Mouse (Mus musculus) embryonic stem cell, embryonic (primary cell): ENCODE measurements at regions not wholly inside any gene's neighbourhood (a gene's known extent, or its start where the extent isn't known, plus 50 kb on each side); places are given as distances from the start of the nearest gene placed in this dataset.

Experiments
- CTCF ChIA-PET, 4 experiments: fragments of 300-600 bp in 2 of 4; fragments of 350-600 bp in 2 of 4; sonication (Branson Sonifier 250); formaldehyde crosslinking; loops; one replicate each; lab custom pipeline; 2022; ENCODE audit warnings: inconsistent platforms in 2 of 4; lab: Charles Lee
- POLR2A ChIA-PET, 4 experiments: fragments of 300-600 bp in 2 of 4; fragments of 350-600 bp in 2 of 4; sonication (Branson Sonifier 250); formaldehyde crosslinking; loops; one replicate each; lab custom pipeline; 2022; ENCODE audit warnings: antibody characterized with exemption in 4 of 4, inconsistent platforms in 1 of 4; lab: Charles Lee

DNA sequence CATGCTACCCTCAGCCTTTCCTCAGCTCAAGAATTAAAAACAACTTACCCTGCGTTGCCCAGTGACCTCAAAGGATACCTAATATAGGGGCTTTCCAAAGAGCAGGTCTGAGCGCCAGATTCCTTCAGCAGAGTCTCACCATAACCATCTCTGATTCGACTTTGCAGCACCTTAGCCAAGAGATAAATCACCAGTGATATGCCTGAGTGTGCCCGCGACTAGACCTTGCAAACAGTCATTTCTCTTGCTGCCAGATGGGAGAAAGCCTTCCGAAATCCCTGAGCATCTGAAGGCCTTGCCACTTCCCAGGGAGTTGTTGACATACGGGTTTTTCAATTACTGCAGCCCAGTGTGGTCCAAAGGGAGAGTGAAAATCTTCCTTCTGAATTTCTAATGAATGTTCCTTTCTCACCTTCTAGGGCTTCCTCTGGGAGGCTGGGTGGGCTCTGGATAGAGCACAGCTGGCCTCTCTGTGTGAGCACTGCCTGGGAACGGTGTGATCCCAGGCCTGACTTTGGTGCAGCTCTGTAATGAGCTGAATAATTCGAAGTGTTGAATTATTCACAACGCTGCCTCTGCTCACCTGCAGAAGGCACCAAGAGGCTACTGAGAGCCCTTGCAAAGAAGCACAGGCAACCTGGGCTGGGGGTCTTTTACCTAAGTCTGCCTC, 396.2 kb downstream of the Fut8 start:
- POLR2A ChIA-PET = no interaction called here
- CTCF ChIA-PET = no interaction called here

GRCm38 (mm10) chr12:77638266-77638665, 400.3 kb downstream of the Fut8 start:
- ChIA-PET CTCF (interaction anchor here in 1 of 4 experiments (0.8 kb wide), 1 partner anchor 30 kb away, joined by 3 read pairs; no protein-coding TSS in a partner anchor), POLR2A (interaction anchor here in 1 of 4 experiments (0.5 kb wide), 1 partner anchor 906 kb away, joined by 3 read pairs; no protein-coding TSS in a partner anchor)

DNA sequence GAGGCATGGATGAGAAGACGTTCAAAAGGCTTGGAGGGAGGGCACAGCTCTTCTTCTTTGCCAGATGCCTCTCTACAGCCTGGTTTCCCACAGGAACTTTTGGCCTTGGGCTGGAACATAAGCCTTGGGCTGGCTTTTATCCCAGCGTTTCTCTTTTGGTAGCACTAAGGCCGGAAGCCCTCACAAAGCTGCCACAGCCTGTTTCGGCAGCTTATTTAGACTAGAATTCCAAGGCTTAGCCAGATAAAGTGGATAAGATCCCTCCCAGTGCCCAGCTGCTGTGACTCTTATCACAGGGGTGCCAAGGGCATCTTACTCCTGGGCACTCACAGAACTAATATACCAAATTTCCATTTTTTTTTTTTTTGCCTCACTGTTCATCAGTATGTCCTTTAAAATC, 404.4 kb downstream of the Fut8 start:
- POLR2A ChIA-PET = no interaction called here
- CTCF ChIA-PET = interaction anchor here in 1 of 4 experiments (1.7 kb wide), 1 partner anchor 25 kb away, joined by 4 read pairs; no protein-coding TSS in a partner anchor

DNA sequence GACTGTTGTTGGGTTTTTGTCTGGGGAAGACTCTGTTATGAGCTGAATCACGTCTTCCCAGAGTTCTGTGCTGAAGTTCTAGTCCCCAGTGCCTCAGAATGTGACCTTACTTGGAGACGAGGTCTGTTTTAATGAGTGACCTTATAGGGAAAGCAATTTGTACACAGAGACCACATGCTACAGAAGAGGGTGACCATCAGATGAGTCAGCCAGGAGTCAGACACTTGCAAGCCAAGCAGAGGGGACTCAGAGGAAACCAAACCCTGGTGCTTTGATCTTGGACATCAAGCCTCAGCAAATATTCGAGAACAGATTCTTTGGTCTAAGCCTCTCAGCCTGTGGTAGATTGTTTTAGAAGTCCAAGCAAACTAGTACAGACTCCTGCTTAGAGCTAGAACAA, 409.9 kb downstream of the Fut8 start:
- CTCF ChIA-PET = no interaction called here
- POLR2A ChIA-PET = no interaction called here

GRCm38 (mm10) chr12:77654282-77654681, 416.4 kb downstream of the Fut8 start:
- POLR2A ChIA-PET = interaction anchor here in 1 of 4 experiments (1.1 kb wide), 1 partner anchor 13 kb away, joined by 3 read pairs; no protein-coding TSS in a partner anchor
- CTCF ChIA-PET = no interaction called here

- POLR2A ChIA-PET = no interaction called here
- CTCF ChIA-PET = interaction anchor here in 3 of 4 experiments (0.6 to 1.9 kb wide), 4 partner anchors 10 to 419 kb away, joined by 3 to 8 read pairs (median 4); partner anchors contain the start of gene Fut8 (in 1 of the 3)
Measured at GRCm38 (mm10) chr12:77657060-77657459, 419.1 kb downstream of the Fut8 start.

DNA sequence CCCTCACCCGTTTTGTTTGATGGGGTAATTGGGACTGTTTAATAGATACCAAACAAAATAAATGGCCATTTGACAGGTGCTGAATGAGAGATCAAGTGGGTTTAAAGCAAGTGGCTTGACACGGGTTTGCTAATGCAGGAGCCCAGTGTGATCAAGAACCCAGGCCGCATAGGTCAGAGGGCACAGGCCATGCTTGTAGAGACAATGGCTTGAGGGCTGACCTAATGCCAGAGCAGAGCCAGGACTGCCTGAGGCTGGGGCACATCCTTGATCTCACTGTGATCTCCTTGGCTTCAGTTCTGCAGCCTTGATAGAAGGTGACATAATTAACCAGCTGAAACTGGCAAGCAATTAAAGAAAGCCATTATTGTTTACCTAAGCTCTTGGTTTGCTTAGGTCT, 420.0 kb downstream of the Fut8 start:
- CTCF ChIA-PET = interaction anchor here in 2 of 4 experiments (1.7 to 1.9 kb wide), 2 partner anchors 10 kb away, joined by 4 to 8 read pairs; no protein-coding TSS in a partner anchor
- POLR2A ChIA-PET = no interaction called here

DNA sequence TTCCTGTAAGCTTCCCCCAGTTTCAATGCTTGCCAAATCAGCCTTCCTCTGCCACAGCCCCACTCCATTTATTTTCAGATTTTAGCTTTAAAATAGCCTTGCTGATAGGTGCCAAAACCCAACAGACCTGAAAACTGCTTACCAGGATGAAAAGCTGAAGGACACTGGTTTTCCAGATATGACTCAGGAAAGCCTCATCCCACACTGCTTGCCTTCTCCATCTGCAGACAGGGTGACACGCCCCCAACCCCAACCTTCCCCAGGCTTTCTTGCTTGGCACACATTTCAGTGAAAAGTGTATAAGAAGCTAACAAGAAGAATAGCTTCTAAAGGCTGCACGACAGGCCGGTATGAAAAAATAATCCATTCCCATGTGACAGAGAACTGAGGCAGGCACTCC, 425.3 kb downstream of the Fut8 start:
- CTCF ChIA-PET = interaction anchor here in 2 of 4 experiments (0.6 to 0.7 kb wide), 4 partner anchors 11 to 578 kb away, joined by 3 to 4 read pairs (median 3); no protein-coding TSS in a partner anchor
- POLR2A ChIA-PET = interaction anchor here in 1 of 4 experiments (1.3 kb wide), 1 partner anchor 11 kb away, joined by 3 read pairs; no protein-coding TSS in a partner anchor

DNA sequence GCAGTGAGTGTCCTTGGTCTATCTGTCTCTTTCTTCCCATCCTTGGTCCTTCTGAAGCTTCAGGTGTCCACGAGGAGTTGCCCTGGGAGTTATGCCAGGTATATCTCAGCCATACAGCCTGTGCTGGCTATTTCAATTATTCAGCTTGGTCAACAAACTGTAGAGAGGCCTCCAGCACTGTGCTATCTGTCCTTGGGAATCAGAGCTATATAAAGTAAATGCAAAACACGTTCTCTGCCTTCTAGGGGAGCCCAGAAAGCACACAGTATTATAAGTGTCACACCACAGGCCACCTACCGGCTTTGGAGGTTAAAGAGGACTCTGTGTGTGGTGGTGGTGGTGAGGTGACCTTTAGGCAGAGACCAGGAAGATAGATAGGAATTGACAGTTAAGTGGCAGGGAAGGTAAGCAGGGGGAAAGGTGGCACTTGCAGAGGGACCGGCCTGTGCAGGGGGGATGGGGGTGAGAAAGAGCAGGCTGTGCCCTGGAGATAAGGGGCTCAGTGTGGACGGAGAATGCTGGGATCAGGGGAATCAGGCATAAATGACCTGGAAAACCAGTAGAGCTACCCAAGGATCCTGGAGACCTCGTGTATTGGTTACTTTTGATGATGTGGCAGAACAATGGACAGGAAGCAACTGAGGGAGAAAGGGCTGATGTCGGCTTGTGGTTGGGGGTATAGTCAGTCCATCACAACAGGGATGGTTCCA, 425.9 kb downstream of the Fut8 start:
- ChIA-PET CTCF (interaction anchor here (0.6 to 3.1 kb wide), 6 partner anchors 10 to 579 kb away, joined by 3 to 14 read pairs (median 4); no protein-coding TSS in a partner anchor), POLR2A (interaction anchor here in 1 of 4 experiments (1.3 kb wide), 1 partner anchor 11 kb away, joined by 3 read pairs; no protein-coding TSS in a partner anchor)

DNA sequence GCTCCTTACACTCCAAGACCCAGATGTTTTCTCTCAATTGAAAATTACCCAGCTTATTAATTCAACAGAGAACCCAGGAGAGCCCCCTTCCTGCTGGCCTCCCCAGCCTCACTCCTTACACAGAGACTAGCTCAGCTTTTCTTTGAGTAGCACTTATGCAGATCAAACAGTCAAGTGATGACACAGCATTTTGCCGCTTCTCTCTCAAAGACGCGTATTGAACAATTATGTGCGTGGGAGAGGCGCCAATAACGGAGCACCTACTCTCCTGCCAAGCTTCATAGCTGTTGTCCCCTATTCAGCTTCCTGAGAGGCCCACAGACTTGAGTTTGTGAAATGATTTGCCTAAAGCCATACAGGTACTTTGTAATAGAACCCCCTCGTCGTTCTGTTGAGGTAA, 428.5 kb downstream of the Fut8 start:
- ChIA-PET POLR2A (interaction anchor here in 3 of 4 experiments (0.5 to 1.4 kb wide), 7 partner anchors 23 to 1196 kb away, joined by 3 to 5 read pairs (median 3); no protein-coding TSS in a partner anchor), CTCF (interaction anchor here (0.6 to 3.1 kb wide), 11 partner anchors 8 to 666 kb away, joined by 3 to 20 read pairs (median 3); no protein-coding TSS in a partner anchor)

- CTCF ChIA-PET = interaction anchor here (0.5 to 3.1 kb wide), 47 partner anchors 7 to 685 kb away, joined by 3 to 20 read pairs (median 4); no protein-coding TSS in a partner anchor
- POLR2A ChIA-PET = interaction anchor here in 3 of 4 experiments (0.5 to 1.4 kb wide), 6 partner anchors 12 to 685 kb away, joined by 3 to 4 read pairs (median 3); no protein-coding TSS in a partner anchor
Measured at GRCm38 (mm10) chr12:77667151-77667874, 429.4 kb downstream of the Fut8 start.

- ChIA-PET CTCF (interaction anchor here (0.5 to 2.1 kb wide), 43 partner anchors 9 to 684 kb away, joined by 3 to 20 read pairs (median 4); no protein-coding TSS in a partner anchor), POLR2A (interaction anchor here in 2 of 4 experiments (0.6 to 1.4 kb wide), 4 partner anchors 13 to 157 kb away, joined by 3 to 5 read pairs (median 4); no protein-coding TSS in a partner anchor)
Measured at GRCm38 (mm10) chr12:77667875-77668204, 429.9 kb downstream of the Fut8 start.

DNA sequence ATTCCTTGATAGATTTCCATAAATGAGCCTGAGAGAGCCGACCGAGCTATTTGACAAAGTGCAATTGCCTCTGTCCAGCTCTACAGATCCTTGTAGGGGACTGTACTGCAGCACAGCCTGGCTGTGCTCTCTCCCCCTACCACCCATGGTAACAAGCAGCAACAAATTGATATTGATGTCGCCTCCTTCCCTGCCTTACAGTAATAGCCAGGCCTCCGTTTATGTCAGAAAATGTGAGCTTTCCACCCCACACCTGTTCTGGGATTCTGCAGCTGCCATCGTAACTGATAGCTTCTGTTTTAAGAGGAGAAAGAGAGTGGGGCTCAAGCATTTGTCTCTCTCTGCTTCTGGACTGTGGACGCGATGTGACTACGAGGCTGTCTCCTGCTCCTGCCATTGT, 432.6 kb downstream of the Fut8 start:
- ChIA-PET CTCF (no interaction called here), POLR2A (no interaction called here)

DNA sequence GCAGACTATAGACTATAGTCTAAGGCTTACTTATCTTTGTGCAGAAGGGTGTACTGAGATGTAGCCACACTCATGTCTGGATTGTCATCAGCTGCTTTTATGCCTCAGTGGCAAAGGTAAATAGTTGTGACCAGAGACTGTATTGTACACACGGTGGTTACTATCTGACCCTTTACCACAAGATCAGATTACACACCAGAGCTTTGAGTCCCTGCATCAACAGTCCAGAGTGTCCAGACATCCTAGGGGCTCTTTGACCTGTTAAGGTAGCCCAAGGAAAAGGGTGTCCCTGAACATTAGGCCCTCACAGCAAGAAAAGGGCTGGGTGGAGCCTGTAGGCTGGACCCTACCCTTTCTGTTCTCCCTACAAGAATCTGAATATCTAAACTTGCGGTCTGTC, 436.4 kb downstream of the Fut8 start:
- POLR2A ChIA-PET = interaction anchor here in 2 of 4 experiments (1.0 to 1.6 kb wide), 3 partner anchors 11 to 86 kb away, joined by 3 to 5 read pairs (median 3); no protein-coding TSS in a partner anchor

GRCm38 (mm10) chr12:77674755-77675154, 436.8 kb downstream of the Fut8 start:
- ChIA-PET CTCF (interaction anchor here (0.5 to 2.3 kb wide), 32 partner anchors 8 to 838 kb away, joined by 3 to 15 read pairs (median 3); partner anchors contain the start of gene Max (in 1 of the 4)), POLR2A (interaction anchor here in 2 of 4 experiments (1.0 kb wide), 2 partner anchors 12 to 86 kb away, joined by 3 read pairs; no protein-coding TSS in a partner anchor)

More for the DNA sequence above, 436.4 kb downstream of the Fut8 start:
- CTCF ChIA-PET = interaction anchor here (0.6 to 2.3 kb wide), 27 partner anchors 8 to 837 kb away, joined by 3 to 15 read pairs (median 3); partner anchors contain the start of gene Max (in 1 of the 4)

GRCm38 (mm10) chr12:77678040-77678439, 440.1 kb downstream of the Fut8 start:
- POLR2A ChIA-PET = no interaction called here
- CTCF ChIA-PET = interaction anchor here in 2 of 4 experiments (0.9 to 1.1 kb wide), 2 partner anchors 10 kb away, joined by 3 to 5 read pairs; no protein-coding TSS in a partner anchor

GRCm38 (mm10) chr12:77694101-77694500, 456.2 kb downstream of the Fut8 start:
- ChIA-PET CTCF (interaction anchor here in 1 of 4 experiments (1.2 kb wide), 1 partner anchor 26 kb away, joined by 3 read pairs; no protein-coding TSS in a partner anchor), POLR2A (interaction anchor here in 1 of 4 experiments (0.6 kb wide), 1 partner anchor 98 kb away, joined by 3 read pairs; no protein-coding TSS in a partner anchor)
